Mouse (Mus musculus) heart, embryonic 10.5 days (tissue): Measurements from ENCODE around the gene Myh7. TPM values are rescaled to one million over a fixed set of nuclear protein-coding genes. Genes with fewer than 3 reads are reported as not detected.
A peak's percentile ranks its signal among the peaks of the same experiment; 100 is the strongest.
"Not testable (repeated sequence)": the region's sequence is repeated elsewhere in the genome, so short reads cannot be mapped to it uniquely, and the experiment has no call there.

Experiments used
- DNase-seq: peaks from one replicate; pipeline ENCODE4 v3.0.0-alpha.2; 2017; ENCODE audit warnings: low spot score
- H3K27ac ChIP-seq: fragments of 300-500 bp; sonication (generic); 2 replicates; pipeline ENCODE4 v1.5.1; 2016; ENCODE audit warnings: mild to moderate bottlenecking
- H3K27me3 ChIP-seq: fragments of 300-500 bp; sonication (generic); 2 replicates; pipeline ENCODE4 v1.6.1; 2016; ENCODE audit warnings: mild to moderate bottlenecking; ENCODE audit not compliant: poor library complexity, insufficient read depth, severe bottlenecking
- H3K36me3 ChIP-seq: fragments of 300-500 bp; sonication (generic); 2 replicates; pipeline ENCODE4 v1.6.1; 2016; ENCODE audit warnings: mild to moderate bottlenecking, moderate library complexity
- H3K4me1 ChIP-seq: fragments of 300-500 bp; sonication (generic); 2 replicates; pipeline ENCODE4 v1.6.1; 2016; ENCODE audit warnings: mild to moderate bottlenecking
- H3K4me3 ChIP-seq: fragments of 300-500 bp; sonication (generic); 2 replicates; pipeline ENCODE4 v1.5.1; 2016; ENCODE audit warnings: mild to moderate bottlenecking, moderate library complexity
- H3K9me3 ChIP-seq: fragments of 300-500 bp; sonication (generic); 2 replicates; pipeline ENCODE4 v1.6.1; 2016; ENCODE audit warnings: mild to moderate bottlenecking, moderate library complexity
- WGBS: fragments of 180-500 bp; shearing (Covaris S2); methylation state at CpG from one replicate; pipeline ENCODE4 v1.1.7; 2016; 5-methylcytosine and 5-hydroxymethylcytosine counted together
- polyA plus RNA-seq: library from polyadenylated mRNA; unstranded; fragments of >200 nt; fragmentation: Nextera tagmentation; extraction: Ambion mirVana; gene quantifications from 2 replicates; pipeline ENCODE4 v1.2.1, GENCODE M21; 2016

Myh7 gene
- polyA plus RNA-seq, result 2,022 and 5,104 TPM in 2 replicates

DNA sequence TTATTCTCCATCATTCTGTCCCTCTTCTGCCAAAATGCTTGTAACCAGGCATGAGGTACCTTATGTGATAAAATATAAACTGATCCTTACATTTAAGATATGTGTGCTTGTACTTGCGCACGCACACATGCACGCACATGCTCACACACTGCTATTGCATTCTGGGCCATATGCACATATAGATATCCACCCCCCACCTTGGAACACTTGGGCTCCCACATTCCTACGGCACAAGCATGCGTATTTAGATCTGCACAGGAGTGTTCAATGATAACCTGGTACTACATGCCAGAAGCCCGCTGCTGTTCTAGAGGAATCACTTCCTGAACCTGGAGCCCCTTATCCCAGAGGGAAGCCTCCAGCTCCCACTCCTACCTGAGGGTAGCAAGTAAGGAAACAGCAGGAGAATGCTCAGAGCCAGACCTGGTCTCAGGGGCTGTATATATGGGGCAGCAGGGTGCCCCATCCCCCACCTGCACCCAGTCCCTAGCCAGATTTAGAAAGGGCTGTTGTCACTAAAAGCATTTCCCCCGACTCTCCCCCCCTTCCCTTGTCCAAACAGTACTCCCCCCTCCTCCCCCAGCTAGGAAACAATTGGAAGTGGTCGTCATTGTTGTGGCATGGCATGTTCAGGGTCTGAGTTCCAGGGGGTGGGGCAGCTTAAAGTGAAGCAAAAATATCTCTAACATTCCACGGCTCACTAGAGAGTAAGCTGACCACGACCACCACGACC, at the start of gene Myh7:
Gene Myh7, minus strand, starts transcription at position 491 of the 733 bp plus-strand sequence.
- DNase-seq, result no peak
- H3K27me3 ChIP-seq, result no peaks in the 10 kb centered on the region
- peak within 1 kb of the TSS; percentile 56 for H3K4me3 ChIP-seq
- no peaks in the 10 kb centered on the region for H3K9me3 ChIP-seq
- peaks cover 40% of the 10 kb centered on the region for H3K36me3 ChIP-seq
- WGBS, result 32% methylated on average over 11 of the region's 11 CpGs
- peaks cover 68% of the 10 kb centered on the region for H3K4me1 ChIP-seq
- peak within 1 kb of the TSS; percentile 94 for H3K27ac ChIP-seq

- not testable (repeated sequence) for H3K9me3 ChIP-seq, DNase-seq, H3K36me3 ChIP-seq, H3K27me3 ChIP-seq, H3K4me3 ChIP-seq, H3K4me1 ChIP-seq, H3K27ac ChIP-seq
- WGBS, result 63% methylated on average over 2 of the region's 2 CpGs
These were observed 49.3 kb upstream of the Myh7 start for GRCm38 (mm10) chr14:55043694-55044093.

GRCm38 (mm10) chr14:55032695-55033225, 38.3 kb upstream of the Myh7 start:
- no peak overlapping the region for H3K4me3 ChIP-seq
- H3K36me3 ChIP-seq, result no peaks in the 10 kb centered on the region
- no peak overlapping the region for H3K27ac ChIP-seq
- H3K27me3 ChIP-seq, result no peaks in the 10 kb centered on the region
- 53% methylated on average over 19 of the region's 19 CpGs for WGBS
- H3K9me3 ChIP-seq, result no peaks in the 10 kb centered on the region
- DNase-seq, result no peak
- H3K4me1 ChIP-seq, result peaks cover 16% of the 10 kb centered on the region

DNA sequence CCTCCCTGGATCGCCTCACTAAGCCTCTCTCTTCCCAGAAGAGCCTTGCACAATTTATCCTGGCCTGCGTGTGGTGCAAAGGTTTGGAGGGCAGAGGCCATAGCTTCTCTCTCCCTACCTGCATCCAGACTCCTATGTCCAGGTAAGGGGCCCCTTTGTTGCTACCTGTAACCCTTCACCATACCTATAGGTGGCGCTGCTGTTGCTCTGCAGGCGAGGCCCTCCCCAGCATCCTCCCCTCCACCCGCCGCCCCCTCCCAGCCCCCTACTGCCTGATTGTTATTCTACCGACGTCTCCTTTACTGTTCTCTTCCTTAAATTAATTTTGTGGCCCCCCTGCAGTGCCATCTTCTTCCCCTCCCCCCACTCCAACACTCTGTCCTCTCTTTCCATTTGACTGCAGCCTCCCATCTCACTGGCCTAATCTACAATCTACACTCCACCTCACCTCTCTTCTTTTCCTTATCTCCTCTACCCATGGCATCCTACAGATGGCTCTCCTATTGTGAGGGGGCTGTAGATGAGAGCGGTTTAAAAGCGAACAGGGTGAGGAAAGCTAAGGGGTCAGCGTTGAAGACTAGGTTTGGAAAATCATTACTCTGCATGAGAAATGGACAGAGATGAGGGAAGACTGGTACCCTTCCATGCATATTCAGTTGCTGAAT, 34.7 kb upstream of the Myh7 start:
- H3K27me3 ChIP-seq, result no peaks in the 10 kb centered on the region
- 6% methylated on average over 11 of the region's 11 CpGs for WGBS
- no peak for DNase-seq
- peaks cover 13% of the 10 kb centered on the region for H3K36me3 ChIP-seq
- no peak overlapping the region for H3K27ac ChIP-seq
- no peak overlapping the region for H3K4me3 ChIP-seq
- peaks cover 23% of the 10 kb centered on the region for H3K4me1 ChIP-seq
- H3K9me3 ChIP-seq, result no peaks in the 10 kb centered on the region

GRCm38 (mm10) chr14:55028333-55028835, 34.0 kb upstream of the Myh7 start:
- no peak for DNase-seq
- Histone ChIP-seq H3K4me3 (peak overlapping the region; percentile 8; the same call in 1 of the 2 replicates), H3K27me3 (no peaks in the 10 kb centered on the region), H3K27ac (peak overlapping the region; percentile 42), H3K4me1 (peaks cover 23% of the 10 kb centered on the region), H3K9me3 (no peaks in the 10 kb centered on the region), H3K36me3 (peaks cover 21% of the 10 kb centered on the region)
- WGBS, result 15% methylated on average over 4 of the region's 5 CpGs

DNA sequence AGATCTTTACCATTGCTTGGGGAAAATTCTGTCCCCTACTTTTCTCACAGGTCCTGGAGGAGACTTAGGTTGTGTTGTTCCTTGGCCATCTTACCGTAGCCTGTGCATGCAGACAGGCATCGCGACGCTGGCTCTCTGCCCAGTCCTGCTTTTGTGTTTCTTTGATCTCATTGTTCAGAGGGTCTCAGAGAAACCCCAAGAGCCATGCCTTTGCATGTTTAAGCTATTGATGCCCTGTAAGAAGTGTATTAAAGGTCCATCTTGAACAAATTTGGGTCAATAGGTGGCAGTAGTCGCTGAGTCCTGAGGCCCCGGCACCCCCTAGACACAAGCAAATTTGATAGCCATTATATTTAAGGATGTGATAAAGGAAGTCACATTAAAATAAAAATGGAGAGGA, 33.2 kb upstream of the Myh7 start:
- no peak overlapping the region for H3K4me3 ChIP-seq
- no peak overlapping the region for H3K27ac ChIP-seq
- H3K27me3 ChIP-seq, result no peaks in the 10 kb centered on the region
- DNase-seq, result no peak
- H3K9me3 ChIP-seq, result no peaks in the 10 kb centered on the region
- H3K4me1 ChIP-seq, result peaks cover 21% of the 10 kb centered on the region
- 32% methylated on average over 6 of the region's 6 CpGs for WGBS
- H3K36me3 ChIP-seq, result peaks cover 28% of the 10 kb centered on the region

DNA sequence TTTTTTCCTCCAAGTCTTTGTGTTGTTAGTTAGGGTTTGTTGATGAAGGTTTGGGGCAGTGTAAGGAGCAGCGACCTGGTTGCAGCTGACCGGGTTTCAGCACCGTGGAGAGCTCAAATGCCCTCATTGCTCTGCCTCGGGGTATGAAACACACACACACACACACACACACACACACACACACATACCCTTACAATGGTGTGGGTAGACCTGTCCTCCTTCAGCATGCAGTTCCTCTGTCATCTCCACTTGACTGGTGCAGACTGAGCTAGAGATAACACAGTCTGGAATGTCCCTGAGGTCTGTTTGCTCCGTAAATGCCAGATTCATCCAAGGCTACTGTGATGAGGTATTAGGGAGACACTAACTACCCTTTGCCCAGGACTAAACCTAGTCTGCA, 32.8 kb upstream of the Myh7 start:
- no peak overlapping the region for H3K4me3 ChIP-seq
- H3K27ac ChIP-seq, result no peak overlapping the region
- H3K36me3 ChIP-seq, result peaks cover 32% of the 10 kb centered on the region
- peak; percentile 85 for DNase-seq
- no peaks in the 10 kb centered on the region for H3K9me3 ChIP-seq
- WGBS, result 7% methylated on average over 5 of the region's 5 CpGs
- H3K4me1 ChIP-seq, result peaks cover 20% of the 10 kb centered on the region
- no peaks in the 10 kb centered on the region for H3K27me3 ChIP-seq

GRCm38 (mm10) chr14:55025527-55025926, 31.1 kb upstream of the Myh7 start:
- Histone ChIP-seq H3K27me3 (no peaks in the 10 kb centered on the region), H3K9me3 (no peaks in the 10 kb centered on the region), H3K27ac (no peak overlapping the region), H3K4me3 (no peak overlapping the region), H3K36me3 (peaks cover 49% of the 10 kb centered on the region), H3K4me1 (peaks cover 20% of the 10 kb centered on the region)
- WGBS, result 77% methylated on average over 5 of the region's 5 CpGs
- no peak for DNase-seq

DNA sequence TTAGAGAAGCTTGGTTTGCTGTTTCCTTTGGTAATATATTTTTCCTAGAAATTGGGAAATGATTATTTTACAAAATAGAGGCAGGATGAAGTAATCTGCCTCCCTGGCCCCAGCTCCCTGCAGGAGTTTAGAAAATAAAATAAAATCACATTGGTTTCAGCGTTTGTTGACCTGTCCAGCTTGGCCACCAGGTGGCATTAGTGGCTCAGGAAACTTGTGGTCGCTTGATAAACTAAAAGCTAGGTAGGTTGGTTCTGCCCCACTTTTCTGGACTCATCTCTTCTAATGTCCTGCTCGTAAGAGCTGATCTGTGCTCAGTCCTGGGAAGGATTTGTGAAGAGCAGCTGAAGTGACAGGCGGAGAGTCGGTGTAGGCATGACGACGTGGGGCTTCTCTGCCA, 29.8 kb upstream of the Myh7 start:
- peaks cover 20% of the 10 kb centered on the region for H3K4me1 ChIP-seq
- no peak for DNase-seq
- 67% methylated on average over 7 of the region's 7 CpGs for WGBS
- H3K36me3 ChIP-seq, result peaks cover 60% of the 10 kb centered on the region
- H3K27me3 ChIP-seq, result no peaks in the 10 kb centered on the region
- H3K9me3 ChIP-seq, result no peaks in the 10 kb centered on the region
- no peak overlapping the region for H3K4me3 ChIP-seq
- H3K27ac ChIP-seq, result no peak overlapping the region

GRCm38 (mm10) chr14:55023011-55023410, 28.6 kb upstream of the Myh7 start:
- DNase-seq, result no peak
- Histone ChIP-seq H3K9me3 (no peaks in the 10 kb centered on the region), H3K4me3 (no peak overlapping the region), H3K36me3 (peaks cover 65% of the 10 kb centered on the region), H3K4me1 (peaks cover 9% of the 10 kb centered on the region), H3K27me3 (no peaks in the 10 kb centered on the region), H3K27ac (no peak overlapping the region)
- 87% methylated on average over 15 of the region's 15 CpGs for WGBS

DNA sequence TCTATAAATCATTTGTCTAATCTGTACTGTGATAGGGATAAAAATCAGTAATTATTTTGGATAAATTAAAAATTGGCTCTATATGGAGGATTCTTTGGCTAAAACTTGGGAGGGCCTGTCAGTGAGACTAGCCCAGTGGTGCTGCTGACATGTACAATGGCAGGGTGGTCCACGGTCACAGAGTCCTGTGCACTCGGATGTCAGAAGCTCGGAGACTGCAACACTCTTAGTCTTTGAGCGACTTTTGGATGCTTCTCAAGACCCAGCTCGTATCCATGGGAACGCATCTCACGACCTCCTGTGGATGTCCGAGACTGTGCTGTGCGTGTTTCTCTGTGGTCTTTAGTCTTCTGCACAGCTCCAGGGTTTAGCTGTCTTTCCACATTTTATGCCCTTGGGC, 26.0 kb upstream of the Myh7 start:
- Histone ChIP-seq H3K9me3 (no peaks in the 10 kb centered on the region), H3K4me3 (no peak overlapping the region), H3K27ac (no peak overlapping the region), H3K4me1 (no peaks in the 10 kb centered on the region), H3K27me3 (no peaks in the 10 kb centered on the region), H3K36me3 (peaks cover 76% of the 10 kb centered on the region)
- WGBS, result 82% methylated on average over 9 of the region's 9 CpGs
- DNase-seq, result no peak

- no peak for DNase-seq
- Histone ChIP-seq H3K4me3 (0 out of 2 replicates have a peak overlapping the region, but pooled peaks have one; percentile 1), H3K27ac (no peak overlapping the region), H3K27me3 (no peaks in the 10 kb centered on the region), H3K36me3 (peaks cover 41% of the 10 kb centered on the region), H3K9me3 (no peaks in the 10 kb centered on the region), H3K4me1 (0 out of 2 replicates have a peak, but pooled peaks cover 4% of the 10 kb centered on the region)
- WGBS, result 93% methylated on average over 16 of the region's 16 CpGs
These were observed 22.4 kb upstream of the Myh7 start for GRCm38 (mm10) chr14:55016876-55017275.

DNA sequence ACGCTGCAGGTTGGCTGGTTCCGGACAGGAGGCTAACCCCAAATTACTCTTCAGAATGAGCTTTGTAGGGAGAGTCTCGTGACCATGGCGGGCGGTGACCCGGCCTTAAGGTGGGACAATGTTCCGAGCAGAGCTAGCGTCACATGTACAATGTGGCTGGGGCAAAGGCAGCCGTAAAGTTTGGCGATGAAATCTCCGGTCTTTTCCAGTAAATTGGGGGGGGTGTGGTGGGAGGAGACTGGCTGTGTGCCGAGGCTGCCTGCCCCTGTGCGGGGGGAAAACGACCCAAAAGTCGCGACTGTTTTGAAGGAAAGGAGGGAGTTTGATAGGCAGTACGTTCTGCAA, 21.3 kb upstream of the Myh7 start:
- peak overlapping the region; percentile 82 for H3K4me3 ChIP-seq
- DNase-seq, result no peak
- no peaks in the 10 kb centered on the region for H3K27me3 ChIP-seq
- under 1% methylated on average over 17 of the region's 17 CpGs for WGBS
- peak overlapping the region; percentile 96 for H3K27ac ChIP-seq
- H3K9me3 ChIP-seq, result no peaks in the 10 kb centered on the region
- H3K4me1 ChIP-seq, result 0 out of 2 replicates have a peak, but pooled peaks cover 4% of the 10 kb centered on the region
- peaks cover 29% of the 10 kb centered on the region for H3K36me3 ChIP-seq
